Mouse (Mus musculus): ENCODE results near the gene Smg9.

- TF ChIP-seq CTCF (IDR thresholded peaks at IDR 0.05; ENCODE audit: borderline replicate concordance, extremely low read depth, insufficient read depth, insufficient read length) (no peak), POLR2A (IDR thresholded peaks at IDR 0.05; ENCODE audit: borderline replicate concordance, extremely low read depth, insufficient read depth, insufficient read length, poor library complexity, severe bottlenecking) (no peak)
These were observed 27.7 kb downstream of the Smg9 start for GRCm38 (mm10) chr7:24427168-24427567.
